Mouse (Mus musculus): ENCODE measurements around the gene Tspan33. TPM values are rescaled to one million over a fixed set of nuclear protein-coding genes. Genes with fewer than 3 reads are reported as not detected.
A peak's percentile ranks its signal among the peaks of the same experiment; 100 is the strongest.
"Not testable (repeated sequence)": the region's sequence is repeated elsewhere in the genome, so short reads cannot be mapped to it uniquely, and the experiment has no call there.

Tspan33 gene
- total RNA-seq, 2 experiments from 2014 or later, result 30.4 to 32.0 TPM

GRCm38 (mm10) chr6:29735689-29736451, 41.8 kb downstream of the Tspan33 start:
- intact Hi-C loops (cut with DNase I), result no loop called here
- DNase-seq (ENCODE audit: low spot score in 2 of 2), result peak in 1 of 2 experiments; percentile 25

DNA sequence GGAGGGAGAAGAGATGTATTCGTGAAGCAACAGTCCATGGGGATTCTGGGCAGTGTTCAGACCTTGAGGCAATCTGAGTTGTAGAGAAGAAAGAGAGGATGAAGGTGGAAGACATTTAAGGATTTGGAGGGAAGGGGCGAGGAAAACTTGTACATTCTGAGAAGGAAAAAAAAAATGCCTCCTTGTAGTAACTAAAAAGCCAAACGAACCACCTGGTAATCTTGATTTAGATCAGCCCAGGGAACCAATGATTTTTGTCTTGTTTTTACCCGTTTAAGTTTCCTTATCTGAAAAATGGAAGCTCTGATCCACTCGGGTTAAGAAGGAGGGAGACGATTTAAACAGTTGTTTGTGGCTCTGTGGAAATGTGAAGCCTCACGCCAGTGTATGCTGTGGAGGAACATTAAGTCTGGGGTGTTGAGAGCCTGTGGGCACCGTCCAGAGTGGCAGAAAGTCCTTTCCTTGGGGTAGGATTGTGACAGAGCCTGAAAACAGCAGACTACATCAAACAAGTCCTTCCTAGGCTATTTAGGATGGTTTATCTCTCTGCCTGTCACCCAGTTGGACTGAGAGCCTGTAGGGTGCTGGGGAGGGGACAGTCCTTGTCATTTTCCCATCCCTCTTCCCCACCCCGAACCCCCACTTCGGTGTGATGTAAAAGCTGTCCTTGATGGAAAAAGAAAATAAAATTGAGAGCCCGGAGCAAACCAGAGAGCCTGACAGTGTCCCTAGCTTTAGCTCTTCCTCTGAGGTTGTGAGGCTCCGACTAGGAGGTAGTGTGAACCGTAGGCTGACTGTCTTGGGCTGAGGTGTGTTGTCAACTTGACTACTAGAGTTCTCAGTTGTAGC, 42.8 kb downstream of the Tspan33 start:
- intact Hi-C loops (cut with DNase I), result no loop called here
- DNase-seq (ENCODE audit: low spot score in 2 of 2), result no peak

DNA sequence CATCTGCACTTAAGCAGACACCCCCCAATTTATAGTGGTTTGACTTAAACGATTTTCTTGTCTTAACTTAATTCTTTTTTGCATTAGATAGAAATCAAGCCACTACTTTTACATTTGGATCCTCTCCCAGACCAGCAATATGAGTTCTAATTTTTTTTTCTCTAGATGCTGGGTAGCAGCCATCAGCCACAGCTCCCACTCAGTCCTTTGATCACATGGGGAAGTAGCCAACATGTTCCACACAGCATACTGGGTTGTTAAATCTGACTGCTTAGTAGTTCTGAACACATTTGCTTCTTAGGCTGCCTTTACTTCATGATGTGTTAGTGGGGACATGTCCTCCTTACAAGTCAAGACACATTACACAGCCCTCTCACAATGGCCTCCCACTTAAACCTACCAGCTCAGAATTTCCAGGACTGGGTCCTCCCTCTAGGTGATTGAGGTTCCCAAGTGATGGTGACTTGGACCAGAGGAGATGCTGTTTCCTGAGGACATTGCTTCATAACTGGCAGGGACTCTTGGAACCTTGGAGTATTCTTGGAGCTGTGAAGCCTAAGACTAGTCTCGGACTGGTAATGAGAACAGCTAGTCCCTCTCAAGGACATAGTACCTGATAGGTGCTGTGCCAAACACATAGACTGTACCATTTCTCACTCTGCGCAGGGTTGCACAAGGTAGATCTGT, 57.6 kb downstream of the Tspan33 start:
- intact Hi-C loops (cut with DNase I), result no loop called here
- DNase-seq (ENCODE audit: low spot score in 2 of 2), result peak; percentile 52 to 87

DNA sequence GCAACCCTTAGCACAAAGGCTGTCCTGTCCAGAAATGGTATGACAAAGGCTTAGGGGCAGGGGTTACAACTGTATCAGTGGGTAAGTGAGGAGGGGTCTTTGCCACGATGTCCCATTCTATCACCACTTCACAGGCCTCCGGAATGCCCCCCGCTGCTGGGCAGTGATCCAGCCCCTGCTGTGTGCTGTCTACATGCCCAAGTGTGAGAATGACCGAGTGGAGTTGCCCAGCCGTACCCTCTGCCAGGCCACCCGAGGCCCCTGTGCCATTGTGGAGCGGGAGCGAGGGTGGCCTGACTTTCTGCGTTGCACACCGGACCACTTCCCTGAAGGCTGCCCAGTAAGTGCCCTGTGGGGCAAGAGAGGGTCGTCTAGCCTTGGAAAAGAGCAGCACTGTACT, 59.3 kb downstream of the Tspan33 start:
- intact Hi-C loops (cut with DNase I), result no loop called here
- DNase-seq (ENCODE audit: low spot score in 2 of 2), result no peak

DNA sequence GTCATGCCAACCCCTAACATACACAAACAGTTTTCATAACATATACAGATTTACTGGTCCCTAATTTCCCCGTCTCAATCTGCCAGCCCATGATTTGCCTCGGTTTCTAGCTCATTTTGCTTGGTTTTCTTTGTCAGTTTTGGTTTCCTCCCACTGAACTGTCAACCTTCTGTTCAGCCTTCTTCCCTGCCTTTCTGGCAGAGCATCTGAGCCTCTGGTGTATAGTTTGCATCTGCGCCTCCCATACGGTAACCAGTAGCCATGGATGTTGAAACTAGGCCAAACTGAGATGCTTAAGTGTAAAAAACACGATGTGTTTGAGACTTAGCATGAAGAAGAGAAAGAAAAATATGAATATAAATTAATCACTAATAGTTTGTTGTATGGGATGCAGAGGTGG, 62.0 kb downstream of the Tspan33 start:
- peak in 1 of 2 experiments; percentile 81 for DNase-seq (ENCODE audit: low spot score in 2 of 2)
- intact Hi-C loops (cut with DNase I), result no loop called here

GRCm38 (mm10) chr6:29756476-29756875, 62.5 kb downstream of the Tspan33 start:
- intact Hi-C loops (cut with DNase I), result no loop called here

GRCm38 (mm10) chr6:29758417-29758816, 64.4 kb downstream of the Tspan33 start:
- DNase-seq (ENCODE audit: low spot score in 2 of 2), result peak; percentile 76 to 82
- intact Hi-C loops (cut with DNase I), result loop anchor here (2.0 kb wide), 1 partner anchor 46 kb away; no protein-coding TSS in a partner anchor

More at GRCm38 (mm10) chr6:29756476-29756875, 62.5 kb downstream of the Tspan33 start:
- DNase-seq (ENCODE audit: low spot score in 2 of 2), result no peak

DNA sequence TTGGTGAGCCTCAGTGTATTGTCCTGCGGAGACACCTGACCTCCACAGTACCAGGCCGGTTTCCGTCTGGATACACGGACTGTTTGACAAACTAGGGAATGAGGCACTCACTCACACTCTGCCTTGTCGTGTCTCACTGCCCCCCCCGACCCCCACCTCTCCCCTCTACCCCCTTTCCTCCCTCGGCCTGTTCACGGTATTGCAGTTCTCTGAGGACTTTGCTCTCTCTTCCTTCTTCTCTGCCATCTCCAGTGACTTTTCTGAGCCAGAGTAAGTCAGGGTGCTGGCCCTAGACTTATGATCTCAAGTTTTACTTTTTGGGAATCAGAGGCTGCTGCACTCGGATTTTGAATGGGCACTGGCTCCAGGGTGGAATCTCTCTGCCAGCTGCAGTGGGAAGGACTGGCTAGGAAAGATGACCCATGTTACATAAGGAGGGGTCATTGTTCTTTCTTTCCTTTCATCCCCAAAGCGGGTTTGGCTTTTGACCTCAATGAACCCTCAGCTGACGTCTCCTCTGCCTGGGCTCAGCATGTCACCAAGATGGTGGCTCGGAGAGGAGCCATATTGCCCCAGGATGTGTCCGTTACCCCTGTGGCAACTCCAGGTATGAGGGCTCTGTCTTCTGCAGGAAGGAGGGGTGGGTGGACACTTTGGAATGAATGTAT, 65.1 kb downstream of the Tspan33 start:
- DNase-seq (ENCODE audit: low spot score in 2 of 2), result no peak
- intact Hi-C loops (cut with DNase I), result loop anchor here (2.0 kb wide), 1 partner anchor 46 kb away; no protein-coding TSS in a partner anchor

DNA sequence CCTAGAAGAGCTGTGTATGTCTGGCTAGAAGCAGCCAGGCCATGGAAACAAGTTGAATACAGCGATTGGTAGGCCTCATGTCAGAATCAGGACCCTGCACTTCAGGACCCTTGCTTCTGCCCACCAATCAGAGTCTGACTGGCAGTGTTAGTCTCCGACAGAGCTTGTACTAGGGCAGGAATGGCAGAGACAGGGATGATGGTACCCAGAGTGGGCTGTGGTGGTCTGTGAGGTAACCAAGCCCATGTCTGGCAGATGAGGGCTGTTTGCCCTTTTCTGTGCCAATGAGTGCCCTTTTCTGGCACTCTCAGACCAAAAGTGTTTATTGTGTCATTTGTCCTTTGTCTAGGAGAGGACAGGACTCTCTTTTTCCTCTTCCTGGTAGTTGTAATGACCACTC, 66.4 kb downstream of the Tspan33 start:
- intact Hi-C loops (cut with DNase I); DNase-seq (ENCODE audit: low spot score in 2 of 2): not testable (repeated sequence)

- DNase-seq (ENCODE audit: low spot score in 2 of 2), result no peak
- intact Hi-C loops (cut with DNase I), result no loop called here
These were observed 67.3 kb downstream of the Tspan33 start for GRCm38 (mm10) chr6:29761282-29761681.

DNA sequence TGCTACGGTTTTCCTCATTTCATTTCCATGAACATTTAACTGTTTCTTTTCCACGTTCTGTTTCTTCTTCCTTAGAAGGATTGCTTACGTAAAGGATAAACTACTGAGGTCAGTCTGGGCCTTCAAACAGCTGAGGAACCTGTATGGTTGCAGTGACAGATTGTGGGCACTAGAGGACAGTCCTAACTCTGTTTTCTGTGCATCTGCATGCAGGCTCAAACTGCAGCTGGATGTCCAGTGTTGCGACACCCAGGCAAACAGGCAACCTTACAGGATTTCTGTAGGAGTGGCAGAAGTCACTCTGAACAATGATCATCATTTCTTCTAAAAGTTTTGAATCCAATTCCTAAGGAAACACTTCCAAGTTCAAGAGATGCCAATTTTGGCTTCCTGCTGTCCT, 68.5 kb downstream of the Tspan33 start:
- intact Hi-C loops (cut with DNase I), result no loop called here
- peak in 1 of 2 experiments; percentile 17 for DNase-seq (ENCODE audit: low spot score in 2 of 2)

GRCm38 (mm10) chr6:29766874-29767273, 72.9 kb downstream of the Tspan33 start:
- no peak for DNase-seq (ENCODE audit: low spot score in 2 of 2)

More at GRCm38 (mm10) chr6:29766874-29767273, 72.9 kb downstream of the Tspan33 start:
- intact Hi-C loops (cut with DNase I), result loop anchor here (5.0 kb wide), 1 partner anchor 280 kb away; the partner anchor contains the start of gene Nrf1

Other genes with a start within 250 kb of the Tspan33 start
- 100 to 1,000 TPM; 250 to 257 TPM for gene Atp6v1f, start 226.5 kb upstream of the Tspan33 start, total RNA-seq (2021)
- gene Atp6v1fnb, start 222.8 kb upstream of the Tspan33 start, total RNA-seq (2021), result under 1 TPM in 1 of 2 experiments, not detected in 1; 0.53 TPM
- gene Kcp, start 186.3 kb upstream of the Tspan33 start, total RNA-seq (2021), result 1 to 10 TPM; 1.5 to 1.8 TPM
- 1 to 10 TPM; 4.7 to 5.4 TPM for gene Irf5, start 167.6 kb upstream of the Tspan33 start, total RNA-seq (2021)
- 10 to 100 TPM; 68.5 to 69.5 TPM for gene Tnpo3, start 84.3 kb upstream of the Tspan33 start, total RNA-seq (2021)
- gene Smo, start 41.3 kb downstream of the Tspan33 start, total RNA-seq (2021), result 1 to 10 TPM; 9.5 to 9.8 TPM
- gene Ahcyl2, start 73.8 kb downstream of the Tspan33 start, total RNA-seq (2021), result 100 to 1,000 TPM; 114 to 137 TPM
- gene Strip2, start 222.8 kb downstream of the Tspan33 start, total RNA-seq (2021), result 10 to 100 TPM; 14.2 to 33.7 TPM